Mouse (Mus musculus) forebrain, embryonic 14.5 days (tissue): ENCODE results near the gene Olfr665. TPM values are rescaled to one million over a fixed set of nuclear protein-coding genes. Genes with fewer than 3 reads are reported as not detected.
"Not testable (repeated sequence)": the region's sequence is repeated elsewhere in the genome, so short reads cannot be mapped to it uniquely, and the experiment has no call there.

Experiments used
- ATAC-seq: fragments of 200-750 bp; cut with Nextera tagmentation; 2 replicates; pipeline ENCODE4 v1.8.0; 2017; ENCODE audit warnings: mild to moderate bottlenecking, moderate library complexity
- DNase-seq: peaks from one replicate; pipeline ENCODE4 v3.0.0-alpha.2; 2015; ENCODE audit warnings: low spot score
- H3K27ac ChIP-seq: fragments of 300-500 bp; sonication (generic); 2 replicates; pipeline ENCODE4 v1.5.1; 2014; ENCODE audit warnings: low read depth, mild to moderate bottlenecking, control low read depth, low read length, moderate library complexity
- H3K27me3 ChIP-seq: fragments of 300-500 bp; sonication (generic); replicated peaks from 2 replicates; pipeline ENCODE4 v1.6.1; 2014; ENCODE audit warnings: low read length, control low read depth, mixed read lengths; ENCODE audit not compliant: control insufficient read depth, insufficient read depth
- H3K36me3 ChIP-seq: fragments of 300-500 bp; sonication (generic); 2 replicates; pipeline ENCODE4 v1.6.1; 2014; ENCODE audit warnings: low read length, control low read depth; ENCODE audit not compliant: control insufficient read depth, insufficient read depth
- H3K4me1 ChIP-seq: fragments of 300-500 bp; sonication (generic); 2 replicates; pipeline ENCODE4 v1.6.1; 2014; ENCODE audit warnings: antibody characterized with exemption, low read length, control low read depth; ENCODE audit not compliant: control insufficient read depth, insufficient read depth
- H3K4me2 ChIP-seq: fragments of 300-500 bp; sonication (generic); 2 replicates; pipeline ENCODE4 v1.6.1; 2014; ENCODE audit warnings: mild to moderate bottlenecking, control low read depth, low read length
- H3K4me3 ChIP-seq: fragments of 300-500 bp; sonication (generic); 2 replicates; pipeline ENCODE4 v1.5.1; 2014; ENCODE audit warnings: low read depth, low read length, control low read depth
- H3K9ac ChIP-seq: fragments of 300-500 bp; sonication (generic); 2 replicates; pipeline ENCODE4 v1.6.1; 2014; ENCODE audit warnings: mild to moderate bottlenecking, low read length, control low read depth, moderate library complexity
- H3K9me3 ChIP-seq: fragments of 300-500 bp; sonication (generic); replicated peaks from 2 replicates; pipeline ENCODE4 v1.6.1; 2016; ENCODE audit warnings: low read length, control low read depth, mixed read lengths; ENCODE audit not compliant: control insufficient read depth
- WGBS: fragments of 180-500 bp; shearing (Covaris S2); extraction: QIAGEN DNeasy Blood & Tissue Kit; methylation state at CpG from one replicate; pipeline ENCODE4 v1.1.7; 2014; 5-methylcytosine and 5-hydroxymethylcytosine counted together
- polyA plus RNA-seq: library from polyadenylated mRNA; unstranded; fragments of >200 nt; fragmentation: Nextera tagmentation; extraction: Ambion mirVana; gene quantifications from 2 replicates; pipeline ENCODE4 v1.2.1, GENCODE M21; 2014

Gene Olfr665
- polyA plus RNA-seq, result not detected in 2 replicates

GRCm38 (mm10) chr7:104877731-104878130 is at the start of gene Olfr665:
Olfr665 (plus strand) TSS chr7:104878031.
- Histone ChIP-seq H3K9me3 (no peaks in the 10 kb centered on the region), H3K4me3 (no peak within 1 kb of the TSS), H3K9ac (no peak within 1 kb of the TSS), H3K4me2 (no peak within 1 kb of the TSS), H3K27me3 (no peaks in the 10 kb centered on the region), H3K27ac (no peak within 1 kb of the TSS), H3K4me1 (no peaks in the 10 kb centered on the region), H3K36me3 (no peaks in the 10 kb centered on the region)
- no peak for ATAC-seq
- DNase-seq, result no peak
- WGBS, result 51% methylated on average over 1 of the region's 1 CpGs

- no peaks in the 10 kb centered on the region for H3K36me3 ChIP-seq
- no peak within 1 kb of the TSS for H3K9ac ChIP-seq
- DNase-seq, result no peak
- H3K9me3 ChIP-seq, result no peaks in the 10 kb centered on the region
- no peaks in the 10 kb centered on the region for H3K4me1 ChIP-seq
- no peak within 1 kb of the TSS for H3K27ac ChIP-seq
- ATAC-seq, result no peak
- WGBS, result 57% methylated on average over 1 of the region's 1 CpGs
- no peak within 1 kb of the TSS for H3K4me3 ChIP-seq
- no peak within 1 kb of the TSS for H3K4me2 ChIP-seq
- H3K27me3 ChIP-seq, result no peaks in the 10 kb centered on the region
These were observed 35.3 kb upstream of the Olfr665 start, which contains the start of gene Usp17lb for GRCm38 (mm10) chr7:104842503-104842902. Usp17lb (minus strand) TSS chr7:104842603.

GRCm38 (mm10) chr7:104843731-104844287 is 34.0 kb upstream of the Olfr665 start:
- H3K4me2 ChIP-seq, result no peak overlapping the region
- no peak overlapping the region for H3K27ac ChIP-seq
- no peak overlapping the region for H3K9ac ChIP-seq
- no peaks in the 10 kb centered on the region for H3K9me3 ChIP-seq
- ATAC-seq (no peak), DNase-seq (no peak)
- no peak overlapping the region for H3K4me3 ChIP-seq
- no peaks in the 10 kb centered on the region for H3K27me3 ChIP-seq
- no peaks in the 10 kb centered on the region for H3K4me1 ChIP-seq
- H3K36me3 ChIP-seq, result no peaks in the 10 kb centered on the region
- WGBS, result 90% methylated on average over 1 of the region's 1 CpGs

GRCm38 (mm10) chr7:104851546-104851945 is 26.3 kb upstream of the Olfr665 start:
- H3K27ac ChIP-seq, H3K4me3 ChIP-seq, H3K4me2 ChIP-seq, H3K27me3 ChIP-seq, H3K36me3 ChIP-seq, H3K9ac ChIP-seq, DNase-seq, H3K9me3 ChIP-seq, ATAC-seq, H3K4me1 ChIP-seq: not testable (repeated sequence)
- WGBS, result 72% methylated on average over 2 of the region's 2 CpGs

GRCm38 (mm10) chr7:104855248-104855750 is 22.5 kb upstream of the Olfr665 start:
- no peaks in the 10 kb centered on the region for H3K36me3 ChIP-seq
- H3K9ac ChIP-seq, result no peak overlapping the region
- 85% methylated on average over 3 of the region's 3 CpGs for WGBS
- DNase-seq (no peak), ATAC-seq (no peak)
- H3K4me2 ChIP-seq, result no peak overlapping the region
- H3K27me3 ChIP-seq, result no peaks in the 10 kb centered on the region
- H3K4me3 ChIP-seq, result no peak overlapping the region
- H3K9me3 ChIP-seq, result no peaks in the 10 kb centered on the region
- H3K27ac ChIP-seq, result no peak overlapping the region
- no peaks in the 10 kb centered on the region for H3K4me1 ChIP-seq

- not testable (repeated sequence) for H3K36me3 ChIP-seq, ATAC-seq, H3K9me3 ChIP-seq, H3K4me3 ChIP-seq, H3K9ac ChIP-seq, H3K4me2 ChIP-seq, H3K4me1 ChIP-seq, H3K27ac ChIP-seq, H3K27me3 ChIP-seq, DNase-seq
- WGBS, result 80% methylated on average over 2 of the region's 2 CpGs
These were observed 21.1 kb upstream of the Olfr665 start, which contains the start of gene Usp17la for GRCm38 (mm10) chr7:104856709-104857108. Usp17la (plus strand) TSS chr7:104857009.

- H3K9ac ChIP-seq, result no peak overlapping the region
- no peaks in the 10 kb centered on the region for H3K4me1 ChIP-seq
- no peak overlapping the region for H3K4me2 ChIP-seq
- H3K36me3 ChIP-seq, result no peaks in the 10 kb centered on the region
- no peaks in the 10 kb centered on the region for H3K9me3 ChIP-seq
- 86% methylated on average over 1 of the region's 1 CpGs for WGBS
- DNase-seq, result no peak
- ATAC-seq, result no peak
- H3K4me3 ChIP-seq, result no peak overlapping the region
- no peak overlapping the region for H3K27ac ChIP-seq
- H3K27me3 ChIP-seq, result no peaks in the 10 kb centered on the region
These were observed 20.1 kb upstream of the Olfr665 start for GRCm38 (mm10) chr7:104857683-104858082.

GRCm38 (mm10) chr7:104861381-104861780 is 16.4 kb upstream of the Olfr665 start:
- Histone ChIP-seq H3K4me2 (no peak overlapping the region), H3K9me3 (no peaks in the 10 kb centered on the region), H3K9ac (no peak overlapping the region), H3K36me3 (no peaks in the 10 kb centered on the region), H3K4me3 (no peak overlapping the region), H3K27me3 (no peaks in the 10 kb centered on the region), H3K27ac (no peak overlapping the region), H3K4me1 (no peaks in the 10 kb centered on the region)
- DNase-seq (no peak), ATAC-seq (no peak)
- WGBS, result 84% methylated on average over 3 of the region's 3 CpGs

- no peak within 1 kb of the TSS for H3K9ac ChIP-seq
- no peaks in the 10 kb centered on the region for H3K4me1 ChIP-seq
- WGBS, result 89% methylated on average over 2 of the region's 2 CpGs
- H3K9me3 ChIP-seq, result no peaks in the 10 kb centered on the region
- no peaks in the 10 kb centered on the region for H3K27me3 ChIP-seq
- H3K27ac ChIP-seq, result no peak within 1 kb of the TSS
- no peak within 1 kb of the TSS for H3K4me3 ChIP-seq
- no peaks in the 10 kb centered on the region for H3K36me3 ChIP-seq
- no peak within 1 kb of the TSS for H3K4me2 ChIP-seq
- ATAC-seq, result no peak
- DNase-seq, result no peak
These were observed 18.0 kb downstream of the Olfr665 start, which contains the start of gene Olfr666 for GRCm38 (mm10) chr7:104895852-104896251. Olfr666 (minus strand) TSS chr7:104895952.
